Mouse (Mus musculus) stomach, postnatal 0 days (tissue): ENCODE data around the gene Zbtb22.

ENCODE experiments used
- CTCF ChIP-seq: IDR thresholded peaks from 2 replicates; pipeline ENCODE4 v1.5.1; 2016; ENCODE audit warnings: antibody characterized with exemption, low read depth, mild to moderate bottlenecking, moderate library complexity
- EP300 ChIP-seq: optimal IDR thresholded peaks from 2 replicates; pipeline ENCODE3; 2016; ENCODE audit warnings: antibody characterized with exemption

GRCm38 (mm10) chr17:33891357-33891756 lies 24.3 kb upstream of the Zbtb22 start:
- TF ChIP-seq CTCF: no peak
- no peak for TF ChIP-seq EP300
